Mouse (Mus musculus) forebrain, embryonic 12.5 days (tissue): ENCODE measurements around the gene Socs2. TPM values are rescaled to one million over a fixed set of nuclear protein-coding genes. Genes with fewer than 3 reads are reported as not detected.

Source experiments
- ATAC-seq: fragments of 200-750 bp; cut with Nextera tagmentation; 2 replicates; pipeline ENCODE4 v1.8.0; 2017; ENCODE audit warnings: moderate TSS enrichment; ENCODE audit not compliant: low FRiP score
- H3K27ac ChIP-seq: fragments of 300-500 bp; sonication (generic); 2 replicates; pipeline ENCODE4 v1.5.1; 2016; ENCODE audit warnings: mild to moderate bottlenecking
- H3K27me3 ChIP-seq: fragments of 300-500 bp; sonication (generic); 2 replicates; pipeline ENCODE4 v1.6.1; 2016; ENCODE audit warnings: mild to moderate bottlenecking
- H3K36me3 ChIP-seq: fragments of 300-500 bp; sonication (generic); replicated peaks from 2 replicates; pipeline ENCODE4 v1.6.1; 2016; ENCODE audit warnings: mild to moderate bottlenecking
- H3K4me1 ChIP-seq: fragments of 300-500 bp; sonication (generic); 2 replicates; pipeline ENCODE4 v1.6.1; 2016
- H3K4me2 ChIP-seq: fragments of 300-500 bp; sonication (generic); 2 replicates; pipeline ENCODE4 v1.6.1; 2016; ENCODE audit warnings: mild to moderate bottlenecking, moderate library complexity
- H3K4me3 ChIP-seq: fragments of 300-500 bp; sonication (generic); replicated peaks from 2 replicates; pipeline ENCODE4 v1.5.1; 2016; ENCODE audit warnings: mild to moderate bottlenecking
- H3K9ac ChIP-seq: fragments of 300-500 bp; sonication (generic); 2 replicates; pipeline ENCODE4 v1.6.1; 2016; ENCODE audit warnings: mild to moderate bottlenecking
- H3K9me3 ChIP-seq: fragments of 300-500 bp; sonication (generic); 2 replicates; pipeline ENCODE4 v1.6.1; 2016
- WGBS: fragments of 180-500 bp; shearing (Covaris S2); methylation state at CpG from one replicate; pipeline ENCODE4 v1.1.7; 2016; 5-methylcytosine and 5-hydroxymethylcytosine counted together
- polyA plus RNA-seq: library from polyadenylated mRNA; unstranded; fragments of >200 nt; fragmentation: Nextera tagmentation; extraction: Ambion mirVana; gene quantifications from 2 replicates; pipeline ENCODE4 v1.2.1, GENCODE M21; 2016

The Socs2 gene
- polyA plus RNA-seq, 1 experiment from 2014 or later = 74.1 TPM

DNA sequence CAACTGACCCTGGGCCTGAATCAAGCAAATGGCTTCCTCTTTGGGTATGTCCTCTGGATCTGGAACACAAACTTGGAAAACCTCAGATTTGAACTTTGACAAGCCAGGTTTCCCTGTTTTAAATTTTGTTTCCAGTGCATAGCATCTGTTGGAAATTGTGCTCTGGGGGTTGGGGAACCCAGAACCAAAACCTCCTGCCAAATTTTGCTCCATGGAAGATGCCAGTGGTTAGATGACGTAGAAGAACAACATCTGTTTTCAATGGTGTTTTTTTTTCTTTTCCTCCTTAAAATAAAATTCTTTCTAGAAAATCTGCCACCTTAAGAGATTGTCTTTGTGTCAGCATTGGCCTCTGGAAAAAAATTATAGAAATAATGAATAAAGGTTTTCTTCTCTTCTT, 31.9 kb downstream of the Socs2 start:
- WGBS = 82% methylated on average over 1 of the region's 1 CpGs
- H3K36me3 ChIP-seq = no peaks in the 10 kb centered on the region
- no peak overlapping the region for H3K27ac ChIP-seq
- no peaks in the 10 kb centered on the region for H3K4me1 ChIP-seq
- H3K9me3 ChIP-seq = 0 out of 2 replicates have a peak, but pooled peaks cover 4% of the 10 kb centered on the region
- H3K27me3 ChIP-seq = no peaks in the 10 kb centered on the region
- no peak overlapping the region for H3K4me2 ChIP-seq
- no peak overlapping the region for H3K9ac ChIP-seq
- no peak for ATAC-seq
- no peak overlapping the region for H3K4me3 ChIP-seq

DNA sequence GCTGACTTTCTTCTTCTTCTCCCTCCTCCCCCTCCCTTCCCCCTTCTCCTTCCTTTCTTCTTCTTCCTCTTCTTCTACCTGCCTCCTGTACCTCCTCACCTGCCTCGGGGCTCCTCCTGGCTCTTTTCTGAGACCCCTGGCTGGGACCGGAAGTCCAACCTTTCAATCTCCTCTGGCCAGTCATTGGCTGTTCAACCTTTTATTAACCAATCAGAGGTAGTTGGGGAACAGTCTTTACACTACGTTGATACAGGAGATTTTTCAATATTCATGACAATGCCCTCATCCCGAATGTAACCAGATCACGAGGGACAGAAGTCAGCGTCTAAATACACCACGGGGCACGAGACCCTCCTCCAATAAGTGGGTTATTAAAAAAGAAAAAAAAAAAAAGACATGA, 32.5 kb downstream of the Socs2 start:
- Histone ChIP-seq H3K4me3 (no peak overlapping the region), H3K9me3 (0 out of 2 replicates have a peak, but pooled peaks cover 4% of the 10 kb centered on the region), H3K9ac (no peak overlapping the region), H3K4me2 (no peak overlapping the region), H3K4me1 (no peaks in the 10 kb centered on the region), H3K27me3 (no peaks in the 10 kb centered on the region), H3K27ac (no peak overlapping the region), H3K36me3 (no peaks in the 10 kb centered on the region)
- no peak for ATAC-seq
- 88% methylated on average over 8 of the region's 8 CpGs for WGBS

DNA sequence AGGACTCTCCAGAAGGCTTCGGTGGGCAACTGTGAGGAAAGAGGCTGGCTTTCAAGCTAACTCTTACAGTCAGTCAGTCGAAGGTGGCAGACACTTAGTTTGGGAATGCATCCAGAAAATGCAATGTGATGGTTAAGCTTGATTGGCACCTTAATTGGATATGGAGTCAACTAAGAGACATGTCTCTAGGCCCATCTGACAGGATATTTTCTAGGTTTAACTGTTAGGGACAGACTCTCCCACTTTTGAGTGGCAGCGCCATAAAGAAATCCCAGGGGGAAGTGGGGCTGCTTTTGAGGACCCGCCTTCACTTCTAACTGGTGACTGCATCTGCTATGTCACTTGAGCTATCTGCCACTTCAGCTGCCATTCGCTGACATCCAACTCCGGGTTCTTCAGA, 43.6 kb downstream of the Socs2 start:
- H3K27ac ChIP-seq = no peak overlapping the region
- no peak for ATAC-seq
- H3K4me2 ChIP-seq = no peak overlapping the region
- no peaks in the 10 kb centered on the region for H3K9me3 ChIP-seq
- WGBS = 90% methylated on average over 6 of the region's 6 CpGs
- no peaks in the 10 kb centered on the region for H3K36me3 ChIP-seq
- H3K4me3 ChIP-seq = no peak overlapping the region
- H3K4me1 ChIP-seq = no peaks in the 10 kb centered on the region
- no peaks in the 10 kb centered on the region for H3K27me3 ChIP-seq
- no peak overlapping the region for H3K9ac ChIP-seq

DNA sequence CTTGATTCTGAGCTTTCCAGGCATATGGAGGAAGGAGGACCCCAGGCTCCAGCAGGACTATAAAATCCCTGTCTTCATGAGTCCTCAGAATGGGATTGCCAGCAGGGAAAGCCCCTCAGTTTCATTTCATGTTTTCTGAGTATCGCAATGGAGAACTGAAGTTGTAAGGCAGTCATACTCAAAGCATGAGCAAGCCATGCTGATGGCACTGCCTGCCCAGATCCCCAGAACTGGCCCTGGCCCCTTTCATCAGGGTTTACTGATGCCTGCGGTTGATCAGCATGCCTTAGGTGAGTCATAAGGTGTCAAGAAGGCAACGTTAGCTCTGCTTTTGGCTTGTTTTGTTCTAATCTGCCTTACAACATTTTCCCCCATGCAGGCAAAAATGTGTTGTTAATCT, 45.0 kb downstream of the Socs2 start:
- Histone ChIP-seq H3K9ac (no peak overlapping the region), H3K27ac (no peak overlapping the region), H3K4me1 (no peaks in the 10 kb centered on the region), H3K4me3 (no peak overlapping the region), H3K9me3 (no peaks in the 10 kb centered on the region), H3K27me3 (no peaks in the 10 kb centered on the region), H3K36me3 (no peaks in the 10 kb centered on the region), H3K4me2 (no peak overlapping the region)
- no peak for ATAC-seq
- 87% methylated on average over 3 of the region's 3 CpGs for WGBS

DNA sequence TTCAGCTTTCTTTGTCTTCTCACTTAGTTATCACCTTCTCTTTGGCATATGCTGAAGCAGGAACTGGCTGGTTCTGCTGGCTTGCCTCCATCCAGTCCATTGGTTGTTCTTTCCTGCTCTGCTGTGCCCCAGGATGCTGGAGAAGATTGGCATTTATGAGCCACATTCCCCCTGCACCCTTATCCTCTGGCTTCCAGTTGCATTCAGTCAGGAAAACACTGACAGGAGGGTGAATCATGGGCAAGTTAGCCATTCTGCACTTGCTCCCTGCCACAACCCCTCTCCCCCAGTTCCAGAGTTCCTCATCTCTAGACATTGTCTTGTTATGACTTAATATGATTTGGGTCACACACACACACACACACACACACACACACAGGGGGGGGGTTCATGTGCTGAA, 47.8 kb downstream of the Socs2 start:
- Histone ChIP-seq H3K4me3 (no peak overlapping the region), H3K27ac (no peak overlapping the region), H3K27me3 (no peaks in the 10 kb centered on the region), H3K4me2 (no peak overlapping the region), H3K36me3 (no peaks in the 10 kb centered on the region), H3K9ac (no peak overlapping the region), H3K9me3 (no peaks in the 10 kb centered on the region), H3K4me1 (no peaks in the 10 kb centered on the region)
- no peak for ATAC-seq

DNA sequence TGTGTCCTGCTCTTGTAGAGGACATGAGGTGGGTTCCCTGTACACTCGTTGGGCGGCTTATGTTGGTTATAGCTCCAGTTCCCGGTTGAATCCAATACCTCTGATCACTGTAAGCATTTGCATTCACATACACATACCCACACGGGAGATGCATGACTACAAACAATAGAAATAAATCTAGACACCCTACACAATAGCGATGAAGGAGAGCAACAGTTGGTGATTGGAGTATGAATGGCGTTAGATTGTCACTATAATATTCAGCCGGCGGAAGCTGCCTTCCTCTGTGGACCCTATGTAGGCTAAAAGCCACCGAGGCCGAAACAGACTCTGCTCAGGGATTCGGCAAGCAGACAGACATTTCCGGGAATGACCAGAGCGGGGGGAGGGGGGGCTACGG, 48.8 kb downstream of the Socs2 start:
- no peaks in the 10 kb centered on the region for H3K36me3 ChIP-seq
- no peak overlapping the region for H3K27ac ChIP-seq
- WGBS = 92% methylated on average over 14 of the region's 14 CpGs
- H3K9ac ChIP-seq = no peak overlapping the region
- H3K27me3 ChIP-seq = no peaks in the 10 kb centered on the region
- no peak for ATAC-seq
- no peak overlapping the region for H3K4me2 ChIP-seq
- no peaks in the 10 kb centered on the region for H3K4me1 ChIP-seq
- H3K9me3 ChIP-seq = no peaks in the 10 kb centered on the region
- H3K4me3 ChIP-seq = no peak overlapping the region

DNA sequence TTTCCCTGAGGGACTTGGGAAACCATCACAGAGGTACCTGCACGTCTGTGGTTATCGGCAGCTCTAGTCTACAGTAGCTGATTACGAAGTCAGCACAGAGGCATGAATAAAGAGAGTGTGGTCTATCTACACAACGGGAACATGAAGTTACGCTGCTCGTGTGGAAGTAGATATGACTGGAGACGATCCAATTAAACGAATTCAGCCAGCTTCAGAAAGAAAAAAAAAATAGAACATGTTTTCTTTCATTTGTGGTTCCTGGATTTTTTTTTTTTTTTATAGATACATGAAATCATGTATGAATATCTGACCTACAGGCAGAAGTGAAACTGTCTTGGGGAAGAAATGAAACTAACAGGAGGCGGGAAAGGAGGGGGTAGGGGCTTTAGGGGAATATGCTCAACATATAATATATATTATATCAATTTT, 49.3 kb downstream of the Socs2 start:
- Histone ChIP-seq H3K4me2 (no peak overlapping the region), H3K9ac (no peak overlapping the region), H3K4me3 (no peak overlapping the region), H3K36me3 (no peaks in the 10 kb centered on the region), H3K27me3 (no peaks in the 10 kb centered on the region), H3K4me1 (no peaks in the 10 kb centered on the region), H3K27ac (no peak overlapping the region), H3K9me3 (no peaks in the 10 kb centered on the region)
- no peak for ATAC-seq
- 93% methylated on average over 9 of the region's 9 CpGs for WGBS

DNA sequence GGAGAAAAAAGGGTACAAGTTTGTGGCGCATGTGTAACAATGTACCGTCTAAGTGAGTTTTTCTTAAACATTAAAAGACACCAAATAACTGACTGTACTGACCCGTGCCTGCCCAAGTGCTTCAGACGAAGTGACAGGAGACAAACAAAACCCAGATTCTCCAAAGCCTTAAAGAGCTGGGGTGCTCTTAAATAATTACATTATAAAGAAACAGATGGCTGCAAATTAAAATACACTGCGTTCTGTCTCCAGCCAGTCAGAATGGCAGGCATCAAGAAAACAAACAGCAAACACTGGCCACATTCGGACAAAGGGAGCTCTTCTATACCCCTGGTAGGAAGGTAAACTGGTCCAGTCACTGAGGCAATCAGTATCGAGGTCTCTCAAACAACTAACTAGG, 49.7 kb downstream of the Socs2 start:
- WGBS = 76% methylated on average over 7 of the region's 7 CpGs
- no peak overlapping the region for H3K4me2 ChIP-seq
- no peaks in the 10 kb centered on the region for H3K9me3 ChIP-seq
- no peaks in the 10 kb centered on the region for H3K36me3 ChIP-seq
- H3K4me1 ChIP-seq = no peaks in the 10 kb centered on the region
- H3K27me3 ChIP-seq = no peaks in the 10 kb centered on the region
- no peak overlapping the region for H3K27ac ChIP-seq
- no peak for ATAC-seq
- H3K4me3 ChIP-seq = no peak overlapping the region
- H3K9ac ChIP-seq = no peak overlapping the region

DNA sequence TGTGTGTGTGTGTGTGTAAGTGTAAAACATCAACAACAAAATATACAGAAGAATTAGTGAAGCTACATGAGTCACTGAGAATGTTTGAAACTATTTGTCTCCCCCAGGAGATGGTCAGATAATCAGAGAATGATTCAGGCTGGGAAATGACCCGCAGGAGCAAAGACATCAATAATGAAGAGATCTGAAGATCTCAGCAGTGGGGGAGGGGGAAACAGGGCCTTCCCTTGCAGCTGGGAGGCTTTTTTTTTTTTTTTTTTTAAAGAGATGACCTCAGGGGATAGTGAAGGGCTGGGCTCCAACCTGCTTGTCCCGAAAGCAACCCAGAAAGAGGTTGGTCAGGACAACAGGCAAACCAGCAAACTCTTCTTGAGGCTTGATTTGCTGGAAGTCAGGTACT, 54.7 kb downstream of the Socs2 start:
- no peak overlapping the region for H3K4me3 ChIP-seq
- 44% methylated on average over 2 of the region's 2 CpGs for WGBS
- H3K4me2 ChIP-seq = no peak overlapping the region
- no peaks in the 10 kb centered on the region for H3K36me3 ChIP-seq
- ATAC-seq = no peak
- H3K27ac ChIP-seq = no peak overlapping the region
- no peaks in the 10 kb centered on the region for H3K4me1 ChIP-seq
- no peak overlapping the region for H3K9ac ChIP-seq
- H3K9me3 ChIP-seq = no peaks in the 10 kb centered on the region
- no peaks in the 10 kb centered on the region for H3K27me3 ChIP-seq

DNA sequence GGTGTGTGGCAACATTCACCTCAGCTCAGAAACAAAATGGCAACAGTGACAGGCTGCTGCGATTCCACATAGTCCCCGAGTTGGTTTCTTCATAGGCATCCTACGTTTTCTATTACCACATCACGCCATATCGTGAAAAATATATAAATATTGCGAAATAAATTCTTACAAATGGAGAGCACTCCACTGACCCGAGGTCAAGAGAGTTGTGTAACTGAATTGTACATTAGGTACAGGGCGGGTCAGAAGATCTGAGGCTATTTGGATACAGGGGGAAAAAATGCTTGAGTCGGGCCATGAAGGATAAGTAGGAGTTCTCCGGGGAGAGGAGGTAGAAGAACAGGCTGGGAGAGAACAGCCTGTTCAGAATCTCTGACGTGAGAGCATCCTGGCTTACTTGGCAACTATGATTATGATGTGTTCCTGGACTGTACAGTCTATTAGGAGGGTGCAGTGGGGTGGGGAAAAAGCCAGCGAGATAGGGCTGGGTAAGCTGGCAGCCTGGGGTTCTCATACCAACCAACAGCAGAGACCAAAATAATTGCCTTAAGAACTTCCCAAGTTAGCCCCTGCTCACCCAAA, 55.6 kb downstream of the Socs2 start:
- no peak overlapping the region for H3K27ac ChIP-seq
- no peaks in the 10 kb centered on the region for H3K36me3 ChIP-seq
- H3K9ac ChIP-seq = no peak overlapping the region
- no peak overlapping the region for H3K4me2 ChIP-seq
- no peaks in the 10 kb centered on the region for H3K9me3 ChIP-seq
- H3K4me1 ChIP-seq = no peaks in the 10 kb centered on the region
- no peak for ATAC-seq
- 89% methylated on average over 12 of the region's 12 CpGs for WGBS
- H3K4me3 ChIP-seq = no peak overlapping the region
- no peaks in the 10 kb centered on the region for H3K27me3 ChIP-seq

DNA sequence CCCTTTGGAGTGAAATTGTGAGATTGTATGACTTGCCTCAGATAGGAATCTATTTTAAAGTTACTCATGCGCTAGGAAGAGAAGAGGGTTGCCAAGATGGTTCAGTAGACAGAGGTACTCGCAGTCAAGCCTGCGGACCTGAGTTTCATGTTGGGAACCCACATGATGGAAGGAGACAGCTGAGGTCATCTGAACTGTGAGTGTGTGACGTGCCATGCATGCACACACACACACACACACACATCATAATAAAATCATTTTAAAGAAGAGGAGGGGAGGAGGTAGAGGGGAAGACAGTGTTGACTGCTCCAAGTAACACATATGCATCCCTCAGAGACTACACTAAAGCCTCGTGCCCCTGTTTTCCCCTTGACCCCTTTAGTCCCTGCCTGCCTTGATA, 56.9 kb downstream of the Socs2 start:
- no peaks in the 10 kb centered on the region for H3K36me3 ChIP-seq
- H3K4me3 ChIP-seq = no peak overlapping the region
- H3K27ac ChIP-seq = no peak overlapping the region
- H3K9me3 ChIP-seq = no peaks in the 10 kb centered on the region
- H3K4me1 ChIP-seq = peaks cover 3% of the 10 kb centered on the region; the same call in 1 of the 2 replicates
- no peak overlapping the region for H3K4me2 ChIP-seq
- 92% methylated on average over 5 of the region's 5 CpGs for WGBS
- 0 out of 2 replicates have a peak, but pooled peaks cover 3% of the 10 kb centered on the region for H3K27me3 ChIP-seq
- H3K9ac ChIP-seq = no peak overlapping the region
- no peak for ATAC-seq

DNA sequence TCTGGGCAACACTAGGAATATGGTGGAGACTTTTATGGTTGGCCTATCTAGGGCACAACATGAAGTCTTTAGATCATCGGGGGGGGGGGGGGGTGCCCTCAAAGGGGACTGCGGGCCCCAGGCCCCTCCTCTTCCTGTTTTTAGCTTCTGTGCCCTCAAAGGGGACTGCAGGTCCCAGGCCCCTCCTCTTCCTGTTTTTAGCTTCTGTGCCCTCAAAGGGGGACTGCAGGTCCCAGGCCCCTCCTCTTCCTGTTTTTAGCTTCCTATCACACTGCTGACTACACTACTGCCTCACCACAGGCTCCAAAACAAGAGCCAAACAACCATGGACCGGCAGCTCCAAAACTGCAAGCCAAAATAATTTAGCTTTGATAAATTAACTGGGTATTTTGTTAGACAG, 59.3 kb downstream of the Socs2 start:
- no peak overlapping the region for H3K4me2 ChIP-seq
- H3K27me3 ChIP-seq = 0 out of 2 replicates have a peak, but pooled peaks cover 3% of the 10 kb centered on the region
- H3K27ac ChIP-seq = no peak overlapping the region
- no peaks in the 10 kb centered on the region for H3K9me3 ChIP-seq
- H3K4me1 ChIP-seq = peaks cover 3% of the 10 kb centered on the region; the same call in 1 of the 2 replicates
- H3K36me3 ChIP-seq = no peaks in the 10 kb centered on the region
- WGBS = 86% methylated on average over 3 of the region's 3 CpGs
- H3K9ac ChIP-seq = no peak overlapping the region
- ATAC-seq = no peak
- no peak overlapping the region for H3K4me3 ChIP-seq

DNA sequence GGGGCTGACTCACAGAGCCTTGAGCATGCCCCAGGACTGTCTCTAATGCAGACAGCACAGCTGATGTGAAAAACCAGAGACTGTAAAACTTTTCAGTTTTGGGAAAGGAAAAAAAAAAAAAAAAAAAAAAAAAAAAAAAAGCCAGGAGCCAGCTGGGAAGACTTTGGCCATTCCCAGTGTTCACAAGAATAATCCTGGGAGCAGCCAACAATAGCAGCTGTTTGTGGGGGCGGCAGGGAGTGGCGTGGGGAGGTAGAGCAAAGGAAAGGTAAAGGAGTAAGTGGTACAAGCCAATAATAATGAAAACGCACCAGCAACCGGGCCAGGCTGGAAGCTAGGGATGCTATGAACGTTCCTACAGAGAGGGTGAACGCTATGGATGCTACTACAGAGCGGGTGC, 60.3 kb downstream of the Socs2 start:
- Histone ChIP-seq H3K9ac (no peak overlapping the region), H3K4me3 (no peak overlapping the region), H3K27me3 (0 out of 2 replicates have a peak, but pooled peaks cover 3% of the 10 kb centered on the region), H3K27ac (no peak overlapping the region), H3K36me3 (no peaks in the 10 kb centered on the region), H3K4me2 (no peak overlapping the region), H3K9me3 (no peaks in the 10 kb centered on the region), H3K4me1 (peaks cover 3% of the 10 kb centered on the region; the same call in 1 of the 2 replicates)
- ATAC-seq = no peak
- WGBS = 65% methylated on average over 7 of the region's 7 CpGs
